Mouse (Mus musculus) kidney, adult 2 months (tissue): Measurements from ENCODE around the gene Egr4.

ENCODE experiments used
- CTCF ChIP-seq: fragments of 200-500 bp; conservative IDR thresholded peaks from 2 replicates; pipeline ENCODE4 v1.5.1; 2011; ENCODE audit warnings: low read depth, mild to moderate bottlenecking, control low read depth, low read length, moderate library complexity, mixed read lengths; ENCODE audit not compliant: insufficient read depth, insufficient read length
- POLR2A ChIP-seq: fragments of 200-500 bp; IDR thresholded peaks from one replicate; pipeline ENCODE4 v1.6.1; 2011; ENCODE audit warnings: low read depth, low read length, control low read depth

GRCm38 (mm10) chr6:85496976-85497375 lies 16.4 kb downstream of the Egr4 start:
- TF ChIP-seq CTCF (no peak), POLR2A (no peak)
